Mouse (Mus musculus) stomach, embryonic 16.5 days (tissue): ENCODE results near the gene Rps16. TPM values are rescaled to one million over a fixed set of nuclear protein-coding genes. Genes with fewer than 3 reads are reported as not detected.
"Not testable (repeated sequence)": the region's sequence is repeated elsewhere in the genome, so short reads cannot be mapped to it uniquely, and the experiment has no call there.

Experiments
- ATAC-seq: fragments of 200-750 bp; cut with Nextera tagmentation; 2 replicates; pipeline ENCODE4 v1.8.0; 2017; ENCODE audit warnings: moderate number of reproducible peaks, moderate TSS enrichment; ENCODE audit not compliant: insufficient read depth, low FRiP score
- H3K27ac ChIP-seq: fragments of 300-500 bp; sonication (generic); 2 replicates; pipeline ENCODE4 v1.5.1; 2014; ENCODE audit warnings: low read length
- H3K27me3 ChIP-seq: fragments of 300-500 bp; sonication (generic); 2 replicates; pipeline ENCODE4 v1.6.1; 2014; ENCODE audit warnings: low read length, control low read depth, mixed read lengths; ENCODE audit not compliant: control insufficient read depth, insufficient read depth
- H3K36me3 ChIP-seq: fragments of 300-500 bp; sonication (generic); 2 replicates; pipeline ENCODE4 v1.6.1; 2014; ENCODE audit warnings: low read length; ENCODE audit not compliant: control insufficient read depth, insufficient read depth
- H3K4me1 ChIP-seq: fragments of 300-500 bp; sonication (generic); 2 replicates; pipeline ENCODE4 v1.6.1; 2014; ENCODE audit warnings: low read length, control low read depth, mixed read lengths; ENCODE audit not compliant: control insufficient read depth, insufficient read depth
- H3K4me2 ChIP-seq: fragments of 300-500 bp; sonication (generic); 2 replicates; pipeline ENCODE4 v1.6.1; 2014; ENCODE audit warnings: low read depth, low read length, mixed read lengths
- H3K4me3 ChIP-seq: fragments of 300-500 bp; sonication (generic); replicated peaks from 2 replicates; pipeline ENCODE4 v1.5.1; 2014; ENCODE audit warnings: mild to moderate bottlenecking, low read length
- H3K9ac ChIP-seq: fragments of 300-500 bp; sonication (generic); 2 replicates; pipeline ENCODE4 v1.6.1; 2014; ENCODE audit warnings: low read length
- H3K9me3 ChIP-seq: fragments of 300-500 bp; sonication (generic); replicated peaks from 2 replicates; pipeline ENCODE4 v1.6.1; 2016; ENCODE audit warnings: low read length, control low read depth; ENCODE audit not compliant: control insufficient read depth
- WGBS: fragments of 180-500 bp; shearing (Covaris S2); extraction: QIAGEN DNeasy Blood & Tissue Kit; methylation state at CpG from one replicate; pipeline ENCODE4 v1.1.7; 2014; 5-methylcytosine and 5-hydroxymethylcytosine counted together
- polyA plus RNA-seq: library from polyadenylated mRNA; unstranded; fragments of >200 nt; fragmentation: Nextera tagmentation; extraction: Ambion mirVana; gene quantifications from 2 replicates; pipeline ENCODE4 v1.2.1, GENCODE M21; 2015

The Rps16 gene
- polyA plus RNA-seq, 1 experiment from 2014 or later: 962 TPM

DNA sequence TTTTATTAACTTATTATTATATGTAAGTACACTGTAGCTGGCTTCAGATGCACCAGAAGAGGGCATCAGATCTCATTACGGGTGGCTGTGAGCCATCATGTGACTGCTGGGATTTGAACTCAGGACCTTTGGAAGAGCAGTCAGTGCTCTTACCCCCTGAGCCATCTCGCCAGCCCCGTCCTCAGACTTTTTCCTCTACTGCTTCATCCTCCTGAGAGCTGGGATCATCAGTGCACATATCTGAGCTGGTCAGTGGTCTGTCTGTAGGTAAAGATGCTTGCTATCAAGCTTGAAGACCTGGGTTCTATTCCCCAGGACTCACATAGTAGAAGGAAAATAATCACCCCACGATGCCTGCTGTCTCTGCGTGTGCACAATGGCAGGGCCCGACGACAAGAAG, 36.9 kb downstream of the Rps16 start:
- not testable (repeated sequence) for H3K4me3 ChIP-seq, H3K27ac ChIP-seq, H3K27me3 ChIP-seq, H3K4me2 ChIP-seq, H3K9ac ChIP-seq, H3K9me3 ChIP-seq, ATAC-seq
- 85% methylated on average over 7 of the region's 7 CpGs for WGBS
- Histone ChIP-seq H3K4me1 (peaks cover 23% of the 10 kb centered on the region), H3K36me3 (peaks cover 10% of the 10 kb centered on the region; the same call in 1 of the 2 replicates)

DNA sequence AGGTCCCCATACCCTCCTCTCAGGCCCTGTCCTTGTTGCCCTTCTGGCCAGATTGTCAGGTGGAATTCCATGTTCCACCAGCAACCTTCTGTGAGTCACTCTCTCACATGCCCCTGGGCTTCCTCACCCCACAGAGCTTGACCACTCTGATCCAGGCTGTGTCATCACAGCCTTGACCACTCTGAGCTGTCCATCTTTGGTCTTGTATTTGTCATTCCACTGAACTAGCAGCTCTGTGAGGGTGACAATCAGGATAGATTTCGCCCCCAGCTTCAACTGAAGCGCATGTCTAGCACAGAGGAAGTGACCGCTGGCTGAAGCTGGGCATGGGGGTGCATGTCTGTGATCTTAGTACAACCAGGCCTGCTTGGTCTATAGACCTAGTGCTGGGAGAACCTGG, 39.9 kb downstream of the Rps16 start:
- Histone ChIP-seq H3K4me3 (no peak overlapping the region), H3K27ac (no peak overlapping the region), H3K36me3 (peaks cover 10% of the 10 kb centered on the region; the same call in 1 of the 2 replicates), H3K4me1 (peaks cover 18% of the 10 kb centered on the region), H3K27me3 (no peaks in the 10 kb centered on the region), H3K4me2 (no peak overlapping the region), H3K9ac (no peak overlapping the region), H3K9me3 (no peaks in the 10 kb centered on the region)
- WGBS: 100% methylated on average over 3 of the region's 3 CpGs
- ATAC-seq: no peak

DNA sequence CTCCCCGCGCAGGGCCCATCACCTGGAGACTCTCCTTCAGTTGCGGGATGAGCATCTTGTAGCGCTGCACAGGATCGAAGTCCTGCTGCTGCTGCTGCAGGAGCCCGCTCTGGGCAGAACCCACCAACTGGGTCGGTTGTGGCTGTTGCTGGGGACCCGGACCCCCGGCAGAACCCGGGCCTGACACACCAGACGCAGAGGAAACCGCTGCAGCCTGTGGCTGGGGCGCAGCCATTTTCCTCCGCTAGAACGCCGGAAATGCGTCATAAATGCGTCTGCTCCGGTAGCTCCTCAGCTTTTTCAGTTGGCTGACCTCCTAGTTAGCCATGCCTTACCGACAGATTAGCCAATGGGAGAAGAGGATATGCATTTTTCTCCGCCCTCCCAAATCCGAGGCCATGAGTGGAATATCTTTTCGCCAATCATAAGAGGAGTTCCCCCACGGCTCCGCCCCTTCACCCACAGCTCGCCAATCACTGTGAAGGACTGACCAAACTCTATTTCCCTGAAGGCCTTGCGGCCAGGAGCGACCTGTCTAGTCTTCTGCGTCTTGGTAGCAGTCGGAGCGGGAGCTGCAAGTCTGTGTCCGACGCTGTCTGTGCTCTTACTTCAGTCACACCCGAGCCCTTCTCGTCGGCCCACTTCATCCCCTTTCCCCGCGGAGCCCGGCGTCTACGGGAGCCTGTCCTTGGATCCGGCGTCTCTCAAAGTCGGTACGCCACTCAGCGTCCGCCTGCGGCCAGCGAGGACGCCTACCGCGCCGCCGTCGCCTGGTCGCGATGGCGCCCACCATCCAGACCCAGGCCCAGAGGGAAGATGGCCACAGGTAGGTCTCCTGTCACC, 42.2 kb downstream of the Rps16 start, which contains the start of the genes Med29 and Paf1:
Med29 (minus strand) TSS at position 280 of the 843 bp plus-strand sequence.
Paf1 (plus strand) TSS at position 523 of the 843 bp plus-strand sequence.
- WGBS: under 1% methylated on average over 58 of the region's 58 CpGs
- peak within 1 kb of the TSS; percentile 97 for H3K4me3 ChIP-seq
- H3K27ac ChIP-seq: peak within 1 kb of the TSS; percentile 84
- ATAC-seq: peak; percentile 97
- H3K9me3 ChIP-seq: no peaks in the 10 kb centered on the region
- H3K36me3 ChIP-seq: peaks cover 15% of the 10 kb centered on the region; the same call in 1 of the 2 replicates
- H3K9ac ChIP-seq: peak within 1 kb of the TSS; percentile 91
- peaks cover 14% of the 10 kb centered on the region for H3K4me1 ChIP-seq
- peak within 1 kb of the TSS; percentile 79 for H3K4me2 ChIP-seq
- H3K27me3 ChIP-seq: no peaks in the 10 kb centered on the region

DNA sequence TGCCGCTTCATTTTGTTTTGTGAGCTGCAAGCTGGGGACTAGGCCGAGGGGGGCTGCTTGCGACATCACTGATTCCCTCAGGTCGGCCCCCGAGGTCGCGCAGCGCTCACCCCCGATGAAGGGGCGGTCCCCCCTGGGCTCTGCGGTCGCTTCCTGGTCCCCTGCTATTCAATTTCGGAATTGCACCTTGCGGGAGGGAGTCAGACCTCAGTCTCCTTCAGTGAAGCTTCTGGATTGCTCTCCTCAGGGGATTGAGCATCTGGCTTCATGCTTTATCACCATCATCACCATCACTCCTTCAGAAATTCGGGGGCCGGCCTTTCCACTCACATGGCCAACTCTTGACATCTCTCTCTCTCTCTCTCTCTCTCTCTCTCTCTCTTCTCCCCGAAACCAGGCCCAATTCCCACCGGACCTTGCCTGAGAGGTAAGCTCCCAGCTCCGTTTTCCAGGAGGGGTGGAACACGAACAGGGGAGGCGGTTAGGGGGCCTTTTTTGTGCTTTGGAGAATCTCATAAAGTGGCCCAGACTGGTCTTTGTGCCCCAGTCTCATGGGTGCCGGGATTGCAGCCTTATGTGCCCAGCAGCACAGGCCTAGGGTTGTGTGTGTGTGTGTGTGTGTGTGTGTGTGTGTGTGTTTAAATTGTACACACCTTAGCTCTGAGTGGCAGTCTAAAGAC, 43.0 kb downstream of the Rps16 start:
- peak overlapping the region; percentile 79 for H3K4me2 ChIP-seq
- 0 out of 2 replicates have a peak, but pooled peaks have one; percentile 2 for ATAC-seq
- H3K27me3 ChIP-seq: no peaks in the 10 kb centered on the region
- peak overlapping the region; percentile 91 for H3K9ac ChIP-seq
- peaks cover 14% of the 10 kb centered on the region for H3K4me1 ChIP-seq
- H3K4me3 ChIP-seq: peak overlapping the region; percentile 97
- peak overlapping the region; percentile 84; the same call in 1 of the 2 replicates for H3K27ac ChIP-seq
- WGBS: 4% methylated on average over 22 of the region's 22 CpGs
- H3K9me3 ChIP-seq: no peaks in the 10 kb centered on the region
- H3K36me3 ChIP-seq: peaks cover 19% of the 10 kb centered on the region; the same call in 1 of the 2 replicates

DNA sequence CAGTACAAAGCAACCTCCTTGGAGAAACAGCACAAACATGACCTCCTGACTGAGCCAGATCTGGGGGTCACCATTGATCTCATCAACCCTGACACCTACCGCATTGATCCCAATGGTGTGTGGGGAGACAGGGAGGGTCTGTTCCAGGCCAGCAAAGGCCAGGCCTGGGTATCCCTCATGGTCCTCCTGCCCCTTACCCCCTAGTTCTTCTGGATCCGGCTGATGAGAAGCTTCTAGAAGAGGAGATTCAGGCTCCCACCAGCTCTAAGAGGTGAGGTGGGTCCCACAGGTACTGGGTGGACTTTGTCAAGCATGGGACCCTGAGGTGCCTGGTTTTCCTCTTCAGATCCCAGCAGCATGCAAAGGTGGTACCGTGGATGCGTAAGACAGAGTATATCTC, 45.0 kb downstream of the Rps16 start:
- Histone ChIP-seq H3K27ac (no peak overlapping the region), H3K9ac (no peak overlapping the region), H3K27me3 (no peaks in the 10 kb centered on the region), H3K36me3 (0 out of 2 replicates have a peak, but pooled peaks cover 16% of the 10 kb centered on the region), H3K4me1 (peaks cover 14% of the 10 kb centered on the region), H3K9me3 (no peaks in the 10 kb centered on the region), H3K4me2 (no peak overlapping the region), H3K4me3 (no peak overlapping the region)
- WGBS: 92% methylated on average over 4 of the region's 4 CpGs
- no peak for ATAC-seq

DNA sequence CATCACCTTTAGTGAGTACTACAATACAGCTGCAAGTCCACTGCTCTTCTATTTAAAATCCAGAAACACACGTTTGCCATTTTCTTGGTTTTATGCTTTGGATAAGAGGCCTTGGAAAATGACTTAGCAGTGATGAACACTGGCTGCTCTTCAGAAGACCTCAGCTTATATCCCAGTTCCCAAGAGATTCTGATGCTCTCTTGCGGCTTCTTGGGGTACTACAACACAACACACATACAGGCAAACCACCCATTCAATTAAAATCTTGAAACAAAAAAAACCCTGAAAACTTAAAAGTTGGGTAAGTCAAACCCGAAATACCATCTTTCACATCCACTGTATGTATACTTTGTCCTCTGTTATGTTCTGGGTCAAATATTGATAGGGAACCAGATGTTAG, 47.5 kb downstream of the Rps16 start:
- 58% methylated on average over 3 of the region's 3 CpGs for WGBS
- H3K4me2 ChIP-seq: no peak overlapping the region
- peaks cover 17% of the 10 kb centered on the region for H3K36me3 ChIP-seq
- H3K9ac ChIP-seq: no peak overlapping the region
- H3K27ac ChIP-seq: no peak overlapping the region
- no peak overlapping the region for H3K4me3 ChIP-seq
- no peaks in the 10 kb centered on the region for H3K27me3 ChIP-seq
- H3K4me1 ChIP-seq: peaks cover 7% of the 10 kb centered on the region; the same call in 1 of the 2 replicates
- ATAC-seq: no peak
- no peaks in the 10 kb centered on the region for H3K9me3 ChIP-seq

DNA sequence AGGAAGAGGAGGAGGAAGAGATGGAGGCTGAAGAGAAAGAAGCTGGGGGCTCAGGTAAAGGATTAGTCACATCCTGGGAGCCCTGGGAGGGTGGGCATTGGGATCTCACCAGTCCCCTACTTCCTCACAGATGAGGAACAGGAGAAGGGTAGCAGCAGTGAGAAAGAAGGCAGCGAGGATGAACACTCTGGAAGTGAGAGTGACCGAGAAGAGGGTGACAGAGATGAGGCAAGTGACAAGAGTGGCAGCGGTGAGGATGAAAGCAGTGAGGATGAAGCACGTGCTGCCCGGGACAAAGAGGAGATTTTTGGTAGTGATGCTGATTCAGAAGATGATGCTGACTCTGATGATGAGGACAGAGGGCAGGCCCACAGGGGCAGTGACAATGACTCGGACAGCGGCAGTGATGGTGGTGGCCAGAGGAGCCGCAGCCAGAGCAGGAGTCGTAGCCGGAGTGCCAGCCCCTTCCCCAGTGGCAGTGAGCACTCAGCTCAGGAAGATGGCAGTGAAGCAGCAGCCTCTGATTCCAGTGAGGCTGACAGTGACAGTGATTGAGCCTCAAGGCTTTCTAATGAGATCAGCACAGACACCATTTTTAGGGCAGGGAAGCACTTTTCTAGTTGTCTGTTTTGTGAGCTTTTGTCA, 48.4 kb downstream of the Rps16 start:
- Histone ChIP-seq H3K27ac (no peak overlapping the region), H3K27me3 (no peaks in the 10 kb centered on the region), H3K36me3 (peaks cover 23% of the 10 kb centered on the region), H3K9ac (no peak overlapping the region), H3K4me1 (peaks cover 2% of the 10 kb centered on the region; the same call in 1 of the 2 replicates), H3K9me3 (no peaks in the 10 kb centered on the region), H3K4me2 (no peak overlapping the region), H3K4me3 (no peak overlapping the region)
- ATAC-seq: no peak
- 90% methylated on average over 10 of the region's 10 CpGs for WGBS

DNA sequence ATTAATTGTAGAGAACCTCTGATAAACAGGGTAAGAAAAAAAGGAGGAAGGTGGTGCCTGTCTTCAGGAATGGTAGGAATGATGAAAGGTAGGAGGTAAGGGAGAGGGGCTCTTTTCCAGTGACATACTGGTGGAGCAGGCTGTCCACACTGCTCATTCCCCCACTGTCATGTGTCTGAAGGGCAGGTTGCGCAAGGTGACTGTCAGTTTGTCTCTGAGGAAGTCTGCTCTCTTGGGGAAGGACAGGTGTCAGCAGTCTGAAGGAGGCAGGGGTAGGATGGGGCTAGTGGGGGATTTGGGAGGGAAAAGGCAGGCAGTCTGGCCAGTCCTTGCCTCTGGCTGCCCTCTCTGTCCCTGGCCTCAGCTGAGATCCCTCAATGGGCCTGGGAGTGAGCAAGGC, 50.6 kb downstream of the Rps16 start:
- H3K36me3 ChIP-seq: peaks cover 41% of the 10 kb centered on the region
- no peak overlapping the region for H3K9ac ChIP-seq
- H3K4me3 ChIP-seq: no peak overlapping the region
- no peak overlapping the region for H3K27ac ChIP-seq
- ATAC-seq: no peak
- H3K27me3 ChIP-seq: no peaks in the 10 kb centered on the region
- H3K4me2 ChIP-seq: no peak overlapping the region
- 94% methylated on average over 1 of the region's 1 CpGs for WGBS
- H3K9me3 ChIP-seq: no peaks in the 10 kb centered on the region
- H3K4me1 ChIP-seq: no peaks in the 10 kb centered on the region
